In the genomic region with DNA sequence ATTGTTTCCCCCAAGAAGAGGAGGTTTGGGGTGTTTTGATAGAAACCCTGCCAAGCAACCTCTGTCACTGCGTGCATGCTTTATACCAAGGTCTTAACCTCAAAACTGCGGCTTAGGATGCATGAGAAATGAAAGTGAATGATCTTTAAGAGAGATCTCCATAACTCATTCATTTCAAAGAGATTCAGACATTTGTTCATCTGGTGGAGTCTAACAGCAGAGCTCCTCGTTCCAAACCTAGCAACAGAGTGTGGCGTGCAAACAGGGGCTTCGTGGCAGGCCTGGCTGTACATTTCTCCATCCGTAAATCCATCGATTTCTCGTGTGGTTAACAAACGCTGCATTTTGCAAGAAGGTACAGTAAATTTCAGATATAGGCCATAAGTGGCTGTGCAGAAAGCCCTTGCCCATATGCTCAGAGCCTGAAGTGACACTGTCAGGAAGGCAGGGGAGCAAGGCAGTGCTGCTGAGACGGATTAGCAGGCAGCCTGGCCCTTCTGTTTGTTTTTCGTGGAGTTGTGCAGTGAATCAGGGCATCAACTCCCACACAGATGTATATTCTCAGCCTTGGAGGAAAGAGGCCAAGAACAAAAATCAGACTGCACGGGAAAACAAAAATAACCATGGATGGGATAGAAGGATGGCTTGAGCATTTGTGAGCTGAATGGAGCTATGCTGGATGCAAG, we compare ENCODE assay signal across 11 mouse cellular contexts.
DNase-seq lines count a peak whose midpoint lies in the region; TF ChIP-seq lines count a peak whose summit lies in the region.
"Had no signal": no experiment of that assay in that cellular context is flagged by ENCODE, and none has a peak within 500 bp of the region (broad histone marks: within the 10 kb centered on the region; RNA-seq: fewer than 3 reads in every experiment).

No protein-coding gene starts in this region.

- peaks cover 6% of the 10 kb centered on the region for H3K4me1 ChIP-seq in olfactory bulb, adult 2 months (ENCODE audit: control insufficient read depth, insufficient read depth, low read length)

- no peak overlapping the region for H3K4me3 ChIP-seq in olfactory bulb, adult 2 months (ENCODE audit: insufficient read depth, low read depth, low read length)

- WGBS in olfactory bulb, adult 2 months, result 66% methylated on average over 12 of the region's 12 CpGs

- no peak for TF ChIP-seq CTCF in olfactory bulb, adult 2 months (IDR thresholded peaks at IDR 0.05; ENCODE audit: insufficient read depth, low read depth, low read length)

- no peak for TF ChIP-seq POLR2A in olfactory bulb, adult 2 months (IDR thresholded peaks at IDR 0.05; ENCODE audit: insufficient read depth, low read depth, low read length)

- DNase-seq in kidney, postnatal 10 days, result peak; percentile 4
- DNase-seq in kidney, adult 11 months, result no peak
- peak; percentile 61 to 75 for DNase-seq in cerebellum, postnatal 14 days
- peak; percentile 46 for DNase-seq in left cerebral cortex, adult 11 months (ENCODE audit: low spot score)
- no peak for DNase-seq in heart, adult 11 months
- DNase-seq in B cell, adult 2 months, result no peak
- DNase-seq in spleen, postnatal 10 days (ENCODE audit: low spot score in 2 of 2), result no peak
- DNase-seq: gastrocnemius, postnatal 10 days; spleen, adult 18-20 months had no signal

- H3K27ac ChIP-seq in olfactory bulb, adult 2 months (ENCODE audit: insufficient read depth, low read depth, low read length), result peak overlapping the region; percentile 91
- H3K27ac ChIP-seq: macrophage had no signal

Comparison
In these comparisons a context has a peak if more than half of its experiments do, and no peak if none do; other contexts are left out.
1. DNase-seq: peak in kidney, postnatal 10 days (single experiment), cerebellum, postnatal 14 days (2 of 2) and left cerebral cortex, adult 11 months (single experiment); none in kidney, adult 11 months (single experiment), heart, adult 11 months (single experiment), B cell, adult 2 months (0 of 2) and spleen, postnatal 10 days (0 of 2).